Mouse (Mus musculus) midbrain, postnatal 0 days (tissue): ENCODE results near the gene Creb3l1. TPM values are rescaled to one million over a fixed set of nuclear protein-coding genes. Genes with fewer than 3 reads are reported as not detected.

ENCODE experiments used
- ATAC-seq: fragments of 200-750 bp; cut with Nextera tagmentation; 2 replicates; pipeline ENCODE4 v1.8.0; 2017; ENCODE audit warnings: moderate number of reproducible peaks, mild to moderate bottlenecking, moderate TSS enrichment, moderate library complexity; ENCODE audit not compliant: low FRiP score
- DNase-seq: peaks from one replicate; pipeline ENCODE4 v3.0.0-alpha.2; 2015; ENCODE audit warnings: low spot score
- H3K27ac ChIP-seq: fragments of 300-500 bp; sonication (generic); 2 replicates; pipeline ENCODE4 v1.5.1; 2014; ENCODE audit warnings: low read depth, mild to moderate bottlenecking, low read length, mixed read lengths
- H3K27me3 ChIP-seq: fragments of 300-500 bp; sonication (generic); 2 replicates; pipeline ENCODE4 v1.6.1; 2014; ENCODE audit warnings: low read length, control low read depth, mixed read lengths; ENCODE audit not compliant: insufficient read depth
- H3K36me3 ChIP-seq: fragments of 300-500 bp; sonication (generic); 2 replicates; pipeline ENCODE4 v1.6.1; 2014; ENCODE audit warnings: low read length, control low read depth, mixed read lengths; ENCODE audit not compliant: insufficient read depth
- H3K4me1 ChIP-seq: fragments of 300-500 bp; sonication (generic); 2 replicates; pipeline ENCODE4 v1.6.1; 2014; ENCODE audit warnings: mild to moderate bottlenecking, control low read depth, antibody characterized with exemption, low read length, mixed read lengths; ENCODE audit not compliant: insufficient read depth
- H3K4me2 ChIP-seq: fragments of 300-500 bp; sonication (generic); 2 replicates; pipeline ENCODE4 v1.6.1; 2014; ENCODE audit warnings: low read depth, mild to moderate bottlenecking, low read length, mixed read lengths; ENCODE audit not compliant: poor library complexity, severe bottlenecking
- H3K4me3 ChIP-seq: fragments of 300-500 bp; sonication (generic); 2 replicates; pipeline ENCODE4 v1.5.1; 2014; ENCODE audit warnings: low read depth, mild to moderate bottlenecking, low read length, moderate library complexity
- H3K9ac ChIP-seq: fragments of 300-500 bp; sonication (generic); replicated peaks from 2 replicates; pipeline ENCODE4 v1.6.1; 2014; ENCODE audit warnings: mild to moderate bottlenecking, low read length, moderate library complexity, mixed read lengths; ENCODE audit not compliant: poor library complexity, severe bottlenecking
- H3K9me3 ChIP-seq: fragments of 300-500 bp; sonication (generic); 2 replicates; pipeline ENCODE4 v1.6.1; 2016; ENCODE audit warnings: low read length, control low read depth
- CTCF ChIP-seq: IDR thresholded peaks from 2 replicates; pipeline ENCODE4 v1.5.1; 2016; ENCODE audit warnings: antibody characterized with exemption, mild to moderate bottlenecking
- WGBS: fragments of 180-500 bp; shearing (Covaris S2); extraction: QIAGEN DNeasy Blood & Tissue Kit; methylation state at CpG from one replicate; pipeline ENCODE4 v1.1.7; 2014; 5-methylcytosine and 5-hydroxymethylcytosine counted together
- polyA plus RNA-seq: library from polyadenylated mRNA; unstranded; fragments of >200 nt; fragmentation: Nextera tagmentation; extraction: Ambion mirVana; gene quantifications from 2 replicates; pipeline ENCODE4 v1.2.1, GENCODE M21; 2015
- total RNA-seq: library from RNA; depleted of rRNA; stranded (reverse); fragments of >200 nt; gene quantifications from 2 replicates; pipeline ENCODE4 v1.2.3, GENCODE M21; 2014

Gene Creb3l1
- total and polyA plus RNA-seq, 2 experiments from 2014 or later: 2.7 to 3.2 TPM

DNA sequence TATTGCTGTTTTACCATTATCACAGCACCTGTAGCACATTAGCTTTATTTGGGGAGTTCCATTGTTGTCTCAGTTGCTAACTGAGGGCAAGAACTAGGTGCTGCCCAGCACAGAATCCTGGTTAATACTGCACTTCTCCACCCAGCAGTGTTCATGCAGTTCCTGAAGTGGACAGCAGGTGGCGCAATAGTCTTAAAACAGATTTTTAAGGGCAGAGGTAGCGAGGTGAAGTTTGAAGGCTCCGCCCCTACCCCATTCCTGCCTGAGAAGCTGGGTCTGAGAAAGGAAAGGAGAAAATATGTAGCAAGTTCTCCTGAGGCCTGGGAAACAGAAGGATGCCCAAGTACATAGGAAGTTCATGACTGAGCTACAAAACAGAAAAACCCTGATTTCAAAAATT, 36.8 kb downstream of the Creb3l1 start:
- ATAC-seq: no peak
- 0% methylated on average over 3 of the region's 3 CpGs for WGBS
- H3K27ac ChIP-seq: no peak overlapping the region

DNA sequence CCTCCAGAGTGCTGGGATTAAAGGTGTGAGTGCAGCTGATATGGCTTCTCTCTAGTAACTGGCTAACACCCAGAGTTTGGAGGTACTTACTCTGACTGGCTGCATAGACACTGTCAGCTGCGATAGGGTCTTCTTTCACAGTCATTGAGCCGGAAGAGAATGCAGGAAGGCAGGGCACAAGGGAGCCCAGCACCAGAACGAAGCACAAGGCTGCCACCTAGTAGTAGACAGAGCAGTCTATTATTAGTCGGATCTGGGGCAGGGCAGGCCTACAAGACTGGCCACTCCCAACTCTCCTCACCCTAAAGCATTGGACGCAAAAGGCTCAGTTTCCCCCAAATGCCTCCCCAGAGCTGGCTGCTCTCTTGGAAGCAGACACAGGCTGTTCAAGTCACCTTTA, 38.2 kb downstream of the Creb3l1 start:
- Histone ChIP-seq H3K9me3 (no peaks in the 10 kb centered on the region), H3K27me3 (0 out of 2 replicates have a peak, but pooled peaks cover 5% of the 10 kb centered on the region), H3K36me3 (no peaks in the 10 kb centered on the region), H3K4me1 (no peaks in the 10 kb centered on the region), H3K9ac (no peak overlapping the region), H3K4me3 (no peak overlapping the region), H3K27ac (no peak overlapping the region), H3K4me2 (no peak overlapping the region)
- 13% methylated on average over 5 of the region's 5 CpGs for WGBS
- DNase-seq (peak; percentile 75), ATAC-seq (no peak)
- TF ChIP-seq CTCF: peak; percentile 51

More for the DNA sequence above, 36.8 kb downstream of the Creb3l1 start:
- Histone ChIP-seq H3K4me3 (no peak overlapping the region), H3K4me2 (no peak overlapping the region), H3K4me1 (no peaks in the 10 kb centered on the region), H3K36me3 (no peaks in the 10 kb centered on the region), H3K27me3 (0 out of 2 replicates have a peak, but pooled peaks cover 5% of the 10 kb centered on the region), H3K9ac (no peak overlapping the region), H3K9me3 (no peaks in the 10 kb centered on the region)
- DNase-seq: peak; percentile 85
- TF ChIP-seq CTCF: peak; percentile 95

DNA sequence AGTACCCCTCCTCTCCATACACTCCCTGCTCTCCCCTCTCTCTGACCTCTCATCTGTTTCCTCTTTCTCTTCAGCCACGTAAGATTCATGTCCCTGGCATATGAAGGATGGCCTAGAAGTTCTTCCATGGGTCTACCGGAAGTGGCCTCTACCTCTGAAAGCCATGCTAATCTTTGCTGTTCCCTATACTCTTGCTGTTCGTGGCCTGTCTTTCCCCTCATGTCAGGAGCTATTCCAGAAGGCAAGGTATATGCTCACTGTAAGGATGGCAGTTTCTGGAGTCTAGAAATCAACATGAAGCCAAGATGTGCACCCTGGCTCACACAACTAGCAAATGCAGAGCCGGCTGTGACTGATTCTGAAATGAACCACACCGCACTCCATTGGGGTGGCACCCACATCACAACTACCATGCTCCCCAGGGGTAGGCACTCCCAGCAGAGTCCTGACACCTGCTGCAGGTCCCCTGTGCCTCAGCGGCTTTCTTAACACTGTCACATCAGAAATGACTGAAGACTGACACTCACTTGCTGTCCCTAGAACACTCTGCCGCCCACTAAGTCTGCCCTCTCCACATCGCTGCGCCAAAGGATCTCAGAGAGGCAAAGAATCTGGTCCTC, 39.3 kb downstream of the Creb3l1 start:
- H3K9ac ChIP-seq: no peak overlapping the region; the same call in 1 of the 2 replicates
- DNase-seq (no peak), ATAC-seq (no peak)
- no peaks in the 10 kb centered on the region for H3K9me3 ChIP-seq
- H3K27me3 ChIP-seq: 0 out of 2 replicates have a peak, but pooled peaks cover 5% of the 10 kb centered on the region
- H3K36me3 ChIP-seq: no peaks in the 10 kb centered on the region
- H3K4me3 ChIP-seq: no peak overlapping the region
- WGBS: 48% methylated on average over 9 of the region's 9 CpGs
- H3K4me1 ChIP-seq: no peaks in the 10 kb centered on the region
- H3K4me2 ChIP-seq: no peak overlapping the region
- no peak overlapping the region for H3K27ac ChIP-seq
- no peak for TF ChIP-seq CTCF

DNA sequence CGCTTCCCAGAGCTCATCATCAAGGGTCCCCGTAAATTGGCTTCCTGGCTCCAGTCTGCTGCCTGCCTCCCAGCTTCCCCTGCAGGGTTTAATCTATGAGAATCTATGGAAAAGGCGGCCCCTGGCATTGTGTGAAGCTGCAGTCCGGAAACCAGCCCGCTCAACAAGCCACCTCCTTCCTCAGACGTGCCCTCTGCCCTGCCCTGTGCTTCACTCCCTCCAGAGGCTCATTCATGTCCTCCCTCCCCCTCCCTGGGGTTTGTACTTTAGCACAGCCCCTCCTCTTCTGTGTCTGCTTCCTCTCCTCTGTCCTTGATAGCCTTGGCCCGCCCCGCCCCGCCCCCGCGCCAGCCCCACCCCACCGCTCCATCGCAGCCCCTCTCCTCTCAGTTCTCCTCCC, 39.9 kb downstream of the Creb3l1 start:
- no peak for TF ChIP-seq CTCF
- peak; percentile 45 for DNase-seq

DNA sequence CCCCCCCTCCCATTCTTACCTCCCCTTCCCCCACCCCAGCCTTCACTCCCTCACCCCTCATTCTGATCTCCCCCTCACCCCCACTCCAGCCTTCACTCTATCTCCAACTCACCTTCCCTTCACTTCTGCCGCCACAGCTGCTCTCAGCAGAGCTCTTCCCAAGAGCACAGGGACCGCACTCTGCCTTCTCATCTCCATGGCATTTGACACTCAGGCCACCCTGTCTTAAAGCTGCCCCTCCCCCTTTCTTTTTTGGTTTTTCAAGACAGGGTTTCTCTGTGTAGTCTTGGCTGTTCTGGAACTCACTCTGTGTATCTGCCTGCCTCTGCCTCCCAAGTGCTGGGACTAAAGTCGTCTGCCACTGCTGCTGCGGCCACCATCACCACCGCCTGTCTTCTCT, 43.5 kb downstream of the Creb3l1 start:
- no peak overlapping the region for H3K27ac ChIP-seq
- H3K36me3 ChIP-seq: no peaks in the 10 kb centered on the region
- H3K9me3 ChIP-seq: no peaks in the 10 kb centered on the region
- no peak overlapping the region for H3K9ac ChIP-seq
- DNase-seq (no peak), ATAC-seq (no peak)
- no peaks in the 10 kb centered on the region; the same call in 1 of the 2 replicates for H3K4me1 ChIP-seq
- H3K4me2 ChIP-seq: no peak overlapping the region
- H3K4me3 ChIP-seq: no peak overlapping the region
- H3K27me3 ChIP-seq: 0 out of 2 replicates have a peak, but pooled peaks cover 9% of the 10 kb centered on the region
- no peak for TF ChIP-seq CTCF
- WGBS: 52% methylated on average over 5 of the region's 5 CpGs

More for the DNA sequence above, 39.9 kb downstream of the Creb3l1 start:
- peak; percentile 29; the same call in 1 of the 2 replicates for ATAC-seq
- Histone ChIP-seq H3K4me3 (0 out of 2 replicates have a peak overlapping the region, but pooled peaks have one; percentile 2), H3K9ac (peak overlapping the region; percentile 8; the same call in 1 of the 2 replicates), H3K27me3 (0 out of 2 replicates have a peak, but pooled peaks cover 5% of the 10 kb centered on the region), H3K4me2 (peak overlapping the region; percentile 32), H3K9me3 (no peaks in the 10 kb centered on the region), H3K36me3 (no peaks in the 10 kb centered on the region), H3K4me1 (no peaks in the 10 kb centered on the region), H3K27ac (no peak overlapping the region)
- WGBS: 5% methylated on average over 8 of the region's 13 CpGs

DNA sequence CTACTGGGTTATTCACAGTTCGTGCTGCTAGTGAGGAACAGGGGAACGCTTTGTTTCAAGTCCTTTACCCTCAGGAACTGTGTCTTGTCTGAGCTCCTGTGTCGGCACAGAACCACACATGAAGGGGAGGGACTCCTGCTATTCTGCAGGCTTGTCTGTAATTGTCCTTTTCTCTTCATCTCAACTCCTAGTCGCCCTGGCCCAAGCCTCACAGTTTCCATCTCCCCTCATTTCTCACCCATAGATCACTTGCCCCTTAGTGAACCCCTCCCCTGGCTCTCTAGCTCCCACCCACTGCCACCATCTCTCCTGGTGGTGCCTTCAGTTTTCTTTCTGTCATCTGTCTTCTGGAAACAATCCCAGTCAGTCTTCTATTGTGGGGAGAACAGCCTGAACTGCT, 44.1 kb downstream of the Creb3l1 start:
- WGBS: 17% methylated on average over 4 of the region's 4 CpGs
- H3K27ac ChIP-seq: no peak overlapping the region
- DNase-seq (no peak), ATAC-seq (no peak)
- H3K9ac ChIP-seq: no peak overlapping the region
- no peaks in the 10 kb centered on the region for H3K36me3 ChIP-seq
- peaks cover 9% of the 10 kb centered on the region; the same call in 1 of the 2 replicates for H3K27me3 ChIP-seq
- no peaks in the 10 kb centered on the region for H3K9me3 ChIP-seq
- no peak overlapping the region for H3K4me2 ChIP-seq
- no peaks in the 10 kb centered on the region; the same call in 1 of the 2 replicates for H3K4me1 ChIP-seq
- H3K4me3 ChIP-seq: no peak overlapping the region
- TF ChIP-seq CTCF: no peak
